Mouse (Mus musculus) adrenal gland, postnatal 10 days (tissue): ENCODE data around the gene Car12. TPM values are rescaled to one million over a fixed set of nuclear protein-coding genes. Genes with fewer than 3 reads are reported as not detected.

Source experiments
- DNase-seq: peaks from one replicate; pipeline ENCODE4 v3.0.0; 2021; ENCODE audit warnings: mixed read lengths
- long read RNA-seq, 2 experiments: library from polyadenylated mRNA; stranded (forward); transcript quantifications; one replicate each; pipeline ENCODE4 v2.0.0; 2021
- total RNA-seq, 2 experiments: library from RNA; stranded (reverse); gene quantifications; 2 replicates each; pipeline ENCODE4 v1.2.3; 2021

Car12 gene
- total RNA-seq, result under 1 TPM; 0.42 to 0.78 TPM
- long read RNA-seq, experiment 1, partial matches to known transcripts, result 0 of 1 reads
- long read RNA-seq, experiment 1, other reads (novel, unspliced or antisense), result 1 of 1 reads
- long read RNA-seq, experiment 2, transcript Car12-201 (11 exons, 3,716 nt), result major isoform, 6 of 14 reads
- long read RNA-seq, experiment 2, partial matches to known transcripts, result 0 of 14 reads
- long read RNA-seq, experiment 2, other reads (novel, unspliced or antisense), result 7 of 14 reads

GRCm38 (mm10) chr9:66713135-66714021 is at the start of gene Car12:
TSS of gene Car12 (plus strand) at chr9:66713686.
- DNase-seq, result peak; percentile 23

- DNase-seq, result no peak
These were observed 49.7 kb upstream of the Car12 start for GRCm38 (mm10) chr9:66663764-66664163.

- DNase-seq, result no peak
These were observed 48.9 kb upstream of the Car12 start for GRCm38 (mm10) chr9:66664561-66664960.

GRCm38 (mm10) chr9:66666153-66666552 is 47.3 kb upstream of the Car12 start:
- DNase-seq, result peak; percentile 48

- DNase-seq, result no peak
These were observed 46.4 kb upstream of the Car12 start for GRCm38 (mm10) chr9:66667046-66667445.

- DNase-seq, result no peak
These were observed 45.6 kb upstream of the Car12 start for GRCm38 (mm10) chr9:66667868-66668267.

- no peak for DNase-seq
These were observed 43.9 kb upstream of the Car12 start for GRCm38 (mm10) chr9:66669561-66670078.

- no peak for DNase-seq
These were observed 39.7 kb upstream of the Car12 start for GRCm38 (mm10) chr9:66673771-66674170.

GRCm38 (mm10) chr9:66675566-66675965 is 37.9 kb upstream of the Car12 start:
- DNase-seq, result no peak

- no peak for DNase-seq
These were observed 33.4 kb upstream of the Car12 start for GRCm38 (mm10) chr9:66680102-66680501.

GRCm38 (mm10) chr9:66682822-66683221 is 30.7 kb upstream of the Car12 start:
- DNase-seq, result no peak

GRCm38 (mm10) chr9:66685730-66686129 is 27.8 kb upstream of the Car12 start:
- DNase-seq, result no peak

GRCm38 (mm10) chr9:66687713-66688112 is 25.8 kb upstream of the Car12 start:
- no peak for DNase-seq

GRCm38 (mm10) chr9:66691683-66692305 is 21.7 kb upstream of the Car12 start:
- DNase-seq, result no peak

- peak; percentile 41 for DNase-seq
These were observed 15.9 kb upstream of the Car12 start for GRCm38 (mm10) chr9:66697355-66698140.

- DNase-seq, result no peak
These were observed 13.7 kb upstream of the Car12 start for GRCm38 (mm10) chr9:66699748-66700147.

- DNase-seq, result no peak
These were observed 10.5 kb upstream of the Car12 start for GRCm38 (mm10) chr9:66703002-66703401.

- no peak for DNase-seq
These were observed 8.1 kb upstream of the Car12 start for GRCm38 (mm10) chr9:66705354-66705753.

- peak; percentile 91 for DNase-seq
These were observed 7.7 kb upstream of the Car12 start for GRCm38 (mm10) chr9:66705766-66706165.

GRCm38 (mm10) chr9:66708054-66708772 is 5.3 kb upstream of the Car12 start:
- DNase-seq, result no peak
